Mouse (Mus musculus): ENCODE results near the gene Acpp.

Acpp gene

GRCm38 (mm10) chr9:104305333-104306111, 32.0 kb downstream of the Acpp start:
- DNase-seq (ENCODE audit: low spot score in 2 of 2): no peak

- no peak for DNase-seq (ENCODE audit: low spot score in 2 of 2)
Observed at GRCm38 (mm10) chr9:104304800-104305199, 32.7 kb downstream of the Acpp start.

- DNase-seq (ENCODE audit: low spot score in 2 of 2): no peak
Observed at GRCm38 (mm10) chr9:104304376-104304775, 33.2 kb downstream of the Acpp start.

GRCm38 (mm10) chr9:104300569-104300968, 37.0 kb downstream of the Acpp start:
- no peak for DNase-seq (ENCODE audit: low spot score in 2 of 2)

- no peak for DNase-seq (ENCODE audit: low spot score in 2 of 2)
Observed at GRCm38 (mm10) chr9:104297041-104297440, 40.5 kb downstream of the Acpp start.

GRCm38 (mm10) chr9:104284934-104285333, 52.6 kb downstream of the Acpp start:
- DNase-seq (ENCODE audit: low spot score in 2 of 2): no peak

- no peak for DNase-seq (ENCODE audit: low spot score in 2 of 2)
Observed at GRCm38 (mm10) chr9:104282536-104282935, 55.0 kb downstream of the Acpp start.

- no peak for DNase-seq (ENCODE audit: low spot score in 2 of 2)
Observed at GRCm38 (mm10) chr9:104281737-104282136, 55.8 kb downstream of the Acpp start.

GRCm38 (mm10) chr9:104280725-104281495, 56.6 kb downstream of the Acpp start:
- no peak for DNase-seq (ENCODE audit: low spot score in 2 of 2)

GRCm38 (mm10) chr9:104277528-104278162, 59.9 kb downstream of the Acpp start:
- peak in 1 of 2 experiments; percentile 60 for DNase-seq (ENCODE audit: low spot score in 2 of 2)

GRCm38 (mm10) chr9:104275084-104275785, 62.3 kb downstream of the Acpp start:
- DNase-seq (ENCODE audit: low spot score in 2 of 2): no peak

GRCm38 (mm10) chr9:104272057-104272456, 65.5 kb downstream of the Acpp start:
- DNase-seq (ENCODE audit: low spot score in 2 of 2): no peak

GRCm38 (mm10) chr9:104271642-104272041, 65.9 kb downstream of the Acpp start:
- no peak for DNase-seq (ENCODE audit: low spot score in 2 of 2)

- DNase-seq (ENCODE audit: low spot score in 2 of 2): no peak
Observed at GRCm38 (mm10) chr9:104269944-104270343, 67.6 kb downstream of the Acpp start.

- peak in 1 of 2 experiments; percentile 73 for DNase-seq (ENCODE audit: low spot score in 2 of 2)
Observed at GRCm38 (mm10) chr9:104269349-104269871, 68.1 kb downstream of the Acpp start.

GRCm38 (mm10) chr9:104264567-104264966, 73.0 kb downstream of the Acpp start:
- DNase-seq (ENCODE audit: low spot score in 2 of 2): no peak

- DNase-seq (ENCODE audit: low spot score in 2 of 2): peak; percentile 96 to 98
Observed at GRCm38 (mm10) chr9:104262823-104263352, 74.7 kb downstream of the Acpp start, which contains the start of gene Dnajc13. Dnajc13 (minus strand) TSS chr9:104262930.

GRCm38 (mm10) chr9:104262016-104262762, 75.4 kb downstream of the Acpp start:
- peak in 1 of 2 experiments; percentile 24 for DNase-seq (ENCODE audit: low spot score in 2 of 2)

- no peak for DNase-seq (ENCODE audit: low spot score in 2 of 2)
Observed at GRCm38 (mm10) chr9:104260306-104260705, 77.2 kb downstream of the Acpp start.

GRCm38 (mm10) chr9:104256085-104256484, 81.5 kb downstream of the Acpp start:
- DNase-seq (ENCODE audit: low spot score in 2 of 2): no peak

Data from left cerebral cortex, adult 9 months (tissue).